Mouse (Mus musculus) cerebellum, adult 2 months (tissue): ENCODE measurements around the gene Car1.

Experiments
- CTCF ChIP-seq: fragments of 200-500 bp; IDR thresholded peaks from 2 replicates; pipeline ENCODE4 v1.5.1; 2011; ENCODE audit warnings: low read depth, mild to moderate bottlenecking, control low read depth, low read length, moderate library complexity, borderline replicate concordance; ENCODE audit not compliant: insufficient read depth
- POLR2A ChIP-seq: fragments of 200-500 bp; IDR thresholded peaks from 2 replicates; pipeline ENCODE4 v1.6.1; 2011; ENCODE audit warnings: low read length, control low read depth, borderline replicate concordance; ENCODE audit not compliant: insufficient read depth

DNA sequence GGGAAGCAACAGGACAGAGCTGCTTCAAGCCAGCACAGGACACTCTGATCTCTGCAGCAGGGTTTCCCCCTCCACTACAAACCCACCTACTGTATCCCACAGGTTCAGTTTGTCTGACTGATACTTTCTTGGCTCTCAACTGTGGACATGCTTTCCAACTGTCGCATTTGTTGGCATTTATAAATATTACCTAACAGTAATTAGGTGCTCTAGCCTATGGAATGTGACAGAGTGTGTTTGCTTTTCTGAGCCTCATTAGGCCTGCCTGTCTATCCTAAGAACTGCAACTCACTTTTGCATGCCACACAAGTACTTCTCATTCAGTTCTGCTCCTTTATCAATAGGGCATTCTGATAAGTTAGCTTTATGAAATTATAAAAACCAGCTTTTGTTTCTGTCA lies 46.3 kb upstream of the Car1 start:
- TF ChIP-seq CTCF (no peak), POLR2A (no peak)
